Mouse (Mus musculus): ENCODE measurements around the gene Mogs. TPM values are rescaled to one million over a fixed set of nuclear protein-coding genes. Genes with fewer than 3 reads are reported as not detected.
A peak's percentile ranks its signal among the peaks of the same experiment; 100 is the strongest.
"Not testable (repeated sequence)": the region's sequence is repeated elsewhere in the genome, so short reads cannot be mapped to it uniquely, and the experiment has no call there.

Gene Mogs
- polyA plus RNA-seq, 1 experiment from 2014 or later = 27.2 TPM

GRCm38 (mm10) chr6:83142886-83143285 lies 27.6 kb downstream of the Mogs start:
- ATAC-seq (ENCODE audit: low FRiP score, low read depth) = no peak
- 41% methylated on average over 11 of the region's 11 CpGs for WGBS
- H3K27ac ChIP-seq (replicated peaks) = no peak overlapping the region
- H3K4me3 ChIP-seq = no peak overlapping the region; the same call in none of the 2 replicates
- H3K9ac ChIP-seq = 0 out of 2 replicates have a peak overlapping the region, but pooled peaks have one; percentile 57
- H3K36me3 ChIP-seq = no peaks in the 10 kb centered on the region
- H3K4me1 ChIP-seq (replicated peaks) = peaks cover 26% of the 10 kb centered on the region
- peak overlapping the region; percentile 84 for H3K4me2 ChIP-seq
- H3K9me3 ChIP-seq = no peaks in the 10 kb centered on the region
- H3K27me3 ChIP-seq = no peaks in the 10 kb centered on the region

- no peak overlapping the region for H3K27ac ChIP-seq (replicated peaks)
- peaks cover 16% of the 10 kb centered on the region for H3K4me1 ChIP-seq (replicated peaks)
- WGBS = 86% methylated on average over 2 of the region's 2 CpGs
- ATAC-seq (ENCODE audit: low FRiP score, low read depth) = no peak
- H3K4me3 ChIP-seq = no peak overlapping the region
- no peaks in the 10 kb centered on the region for H3K9me3 ChIP-seq
- H3K27me3 ChIP-seq = no peaks in the 10 kb centered on the region
- no peak overlapping the region for H3K9ac ChIP-seq
- H3K4me2 ChIP-seq = no peak overlapping the region
- no peaks in the 10 kb centered on the region for H3K36me3 ChIP-seq
Measured at GRCm38 (mm10) chr6:83145209-83145608, 29.9 kb downstream of the Mogs start.

GRCm38 (mm10) chr6:83145805-83146204 lies 30.5 kb downstream of the Mogs start:
- Histone ChIP-seq H3K9ac (no peak overlapping the region), H3K4me3 (no peak overlapping the region), H3K27ac (replicated peaks) (no peak overlapping the region), H3K4me1 (replicated peaks) (peaks cover 16% of the 10 kb centered on the region), H3K4me2 (no peak overlapping the region), H3K9me3 (no peaks in the 10 kb centered on the region), H3K27me3 (no peaks in the 10 kb centered on the region), H3K36me3 (no peaks in the 10 kb centered on the region)
- 79% methylated on average over 9 of the region's 9 CpGs for WGBS
- no peak for ATAC-seq (ENCODE audit: low FRiP score, low read depth)

- peaks cover 9% of the 10 kb centered on the region for H3K4me1 ChIP-seq (replicated peaks)
- H3K9me3 ChIP-seq = no peaks in the 10 kb centered on the region
- H3K27ac ChIP-seq (replicated peaks) = no peak overlapping the region
- H3K36me3 ChIP-seq = no peaks in the 10 kb centered on the region
- no peak for ATAC-seq (ENCODE audit: low FRiP score, low read depth)
- H3K4me2 ChIP-seq = no peak overlapping the region
- H3K4me3 ChIP-seq = no peak overlapping the region
- H3K27me3 ChIP-seq = no peaks in the 10 kb centered on the region
- H3K9ac ChIP-seq = no peak overlapping the region
- 58% methylated on average over 7 of the region's 7 CpGs for WGBS
Measured at GRCm38 (mm10) chr6:83147280-83147679, 32.0 kb downstream of the Mogs start.

- H3K4me2 ChIP-seq = no peak overlapping the region
- H3K4me1 ChIP-seq (replicated peaks) = peaks cover 16% of the 10 kb centered on the region
- no peaks in the 10 kb centered on the region for H3K36me3 ChIP-seq
- no peaks in the 10 kb centered on the region for H3K9me3 ChIP-seq
- no peak for ATAC-seq (ENCODE audit: low FRiP score, low read depth)
- no peaks in the 10 kb centered on the region for H3K27me3 ChIP-seq
- WGBS = 30% methylated on average over 8 of the region's 8 CpGs
- no peak overlapping the region for H3K4me3 ChIP-seq
- H3K27ac ChIP-seq (replicated peaks) = no peak overlapping the region
- H3K9ac ChIP-seq = no peak overlapping the region
Measured at GRCm38 (mm10) chr6:83151721-83152120, 36.4 kb downstream of the Mogs start.

GRCm38 (mm10) chr6:83153038-83153437 lies 37.7 kb downstream of the Mogs start:
- Histone ChIP-seq H3K4me3 (no peak overlapping the region), H3K4me1 (replicated peaks) (peaks cover 16% of the 10 kb centered on the region), H3K27me3 (no peaks in the 10 kb centered on the region), H3K36me3 (no peaks in the 10 kb centered on the region), H3K9ac (no peak overlapping the region), H3K4me2 (no peak overlapping the region), H3K9me3 (no peaks in the 10 kb centered on the region), H3K27ac (replicated peaks) (no peak overlapping the region)
- 88% methylated on average over 12 of the region's 12 CpGs for WGBS
- ATAC-seq (ENCODE audit: low FRiP score, low read depth) = no peak

- Histone ChIP-seq H3K9me3 (no peaks in the 10 kb centered on the region), H3K4me3 (no peak overlapping the region), H3K9ac (no peak overlapping the region), H3K27me3 (no peaks in the 10 kb centered on the region), H3K27ac (replicated peaks) (no peak overlapping the region), H3K36me3 (no peaks in the 10 kb centered on the region), H3K4me1 (replicated peaks) (peaks cover 16% of the 10 kb centered on the region), H3K4me2 (no peak overlapping the region)
- WGBS = 79% methylated on average over 5 of the region's 5 CpGs
- no peak for ATAC-seq (ENCODE audit: low FRiP score, low read depth)
Measured at GRCm38 (mm10) chr6:83153485-83153884, 38.2 kb downstream of the Mogs start.

GRCm38 (mm10) chr6:83155552-83156238 lies 40.4 kb downstream of the Mogs start:
- 8% methylated on average over 21 of the region's 23 CpGs for WGBS
- Histone ChIP-seq H3K9me3 (no peaks in the 10 kb centered on the region), H3K4me3 (peak overlapping the region; percentile 50), H3K36me3 (no peaks in the 10 kb centered on the region), H3K4me1 (replicated peaks) (peaks cover 16% of the 10 kb centered on the region), H3K27ac (replicated peaks) (0 out of 2 replicates have a peak overlapping the region, but pooled peaks have one; percentile 2), H3K27me3 (peaks cover 9% of the 10 kb centered on the region), H3K4me2 (peak overlapping the region; percentile 85), H3K9ac (peak overlapping the region; percentile 52)
- peak; percentile 54 for ATAC-seq (ENCODE audit: low FRiP score, low read depth)

GRCm38 (mm10) chr6:83156259-83156684 lies 41.0 kb downstream of the Mogs start, which contains the start of the genes Wdr54 and 1700003E16Rik:
Wdr54 (minus strand) TSS chr6:83156397.
1700003E16Rik (plus strand) TSS chr6:83156404.
- peak within 1 kb of the TSS; percentile 85 for H3K4me2 ChIP-seq
- H3K9me3 ChIP-seq = no peaks in the 10 kb centered on the region
- H3K36me3 ChIP-seq = no peaks in the 10 kb centered on the region
- H3K9ac ChIP-seq = peak within 1 kb of the TSS; percentile 52
- peaks cover 16% of the 10 kb centered on the region for H3K4me1 ChIP-seq (replicated peaks)
- WGBS = 2% methylated on average over 32 of the region's 32 CpGs
- peaks cover 15% of the 10 kb centered on the region for H3K27me3 ChIP-seq
- ATAC-seq (ENCODE audit: low FRiP score, low read depth) = peak; percentile 93
- H3K27ac ChIP-seq (replicated peaks) = 0 out of 2 replicates have a peak within 1 kb of the TSS, but pooled peaks have one; percentile 2
- H3K4me3 ChIP-seq = peak within 1 kb of the TSS; percentile 50

GRCm38 (mm10) chr6:83159456-83159855 lies 44.2 kb downstream of the Mogs start:
- H3K9me3 ChIP-seq; H3K36me3 ChIP-seq; H3K27ac ChIP-seq (replicated peaks); H3K4me2 ChIP-seq; ATAC-seq (ENCODE audit: low FRiP score, low read depth); H3K4me3 ChIP-seq; H3K9ac ChIP-seq: not testable (repeated sequence)
- 29% methylated on average over 3 of the region's 3 CpGs for WGBS
- peaks cover 29% of the 10 kb centered on the region for H3K27me3 ChIP-seq
- H3K4me1 ChIP-seq (replicated peaks) = peaks cover 31% of the 10 kb centered on the region

- H3K4me2 ChIP-seq = peak overlapping the region; percentile 54
- peak overlapping the region; percentile 26 for H3K4me3 ChIP-seq
- no peaks in the 10 kb centered on the region for H3K36me3 ChIP-seq
- 7% methylated on average over 19 of the region's 19 CpGs for WGBS
- ATAC-seq (ENCODE audit: low FRiP score, low read depth) = no peak
- H3K9ac ChIP-seq = no peak overlapping the region
- H3K27ac ChIP-seq (replicated peaks) = no peak overlapping the region
- no peaks in the 10 kb centered on the region for H3K9me3 ChIP-seq
- H3K27me3 ChIP-seq = peaks cover 29% of the 10 kb centered on the region
- H3K4me1 ChIP-seq (replicated peaks) = peaks cover 26% of the 10 kb centered on the region
Measured at GRCm38 (mm10) chr6:83161442-83161841, 46.1 kb downstream of the Mogs start.

GRCm38 (mm10) chr6:83161921-83162641 lies 46.8 kb downstream of the Mogs start:
- 2% methylated on average over 46 of the region's 49 CpGs for WGBS
- H3K4me3 ChIP-seq = peak overlapping the region; percentile 26
- peak overlapping the region; percentile 30 for H3K9ac ChIP-seq
- H3K9me3 ChIP-seq = no peaks in the 10 kb centered on the region
- ATAC-seq (ENCODE audit: low FRiP score, low read depth) = no peak
- H3K36me3 ChIP-seq = no peaks in the 10 kb centered on the region
- peak overlapping the region; percentile 54 for H3K4me2 ChIP-seq
- H3K27me3 ChIP-seq = peaks cover 29% of the 10 kb centered on the region
- H3K4me1 ChIP-seq (replicated peaks) = peaks cover 29% of the 10 kb centered on the region
- no peak overlapping the region for H3K27ac ChIP-seq (replicated peaks)

Data from hindbrain, embryonic 15.5 days (tissue).